Mouse (Mus musculus) heart, postnatal 0 days (tissue): ENCODE measurements at regions not wholly inside any gene's neighbourhood (a gene's known extent, or its start where the extent isn't known, plus 50 kb on each side); places are given as distances from the start of the nearest gene placed in this dataset.

ENCODE experiments used
- CTCF ChIP-seq: IDR thresholded peaks from 2 replicates; pipeline ENCODE4 v1.5.1; 2016; ENCODE audit warnings: antibody characterized with exemption, control low read depth, low read depth
- EP300 ChIP-seq: IDR thresholded peaks from 2 replicates; pipeline ENCODE4 v1.6.1; 2016; ENCODE audit warnings: antibody characterized with exemption, low read depth

DNA sequence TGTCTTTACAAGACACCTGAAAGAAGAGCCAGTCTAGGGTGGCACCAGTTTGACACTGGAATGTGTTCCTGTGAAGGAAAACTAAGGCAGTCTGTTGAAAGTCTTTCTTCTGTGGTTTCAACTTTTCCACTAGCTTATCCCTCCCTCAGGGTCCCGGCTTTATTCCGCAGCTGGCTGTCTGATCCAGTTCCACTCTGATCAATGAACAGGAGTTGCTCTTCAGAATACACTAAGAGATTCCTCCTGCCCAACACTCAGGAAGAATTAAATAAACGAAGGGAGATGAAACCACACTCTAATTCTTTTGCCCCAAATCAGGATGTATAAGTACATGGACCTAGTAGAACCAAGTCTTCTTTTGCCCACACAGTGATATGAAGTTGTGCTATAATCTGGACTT lies 217.2 kb upstream of the Slc7a11 start:
- TF ChIP-seq CTCF (no peak), EP300 (no peak)
